Mouse (Mus musculus) frontal cortex, postnatal 14 days (tissue): ENCODE data around the gene Nanos1.

Experiments
- DNase-seq, 2 experiments: peaks; one replicate each; pipeline ENCODE4 v3.0.0; 2022; ENCODE audit warnings: low spot score in 2 of 2

Gene Nanos1

DNA sequence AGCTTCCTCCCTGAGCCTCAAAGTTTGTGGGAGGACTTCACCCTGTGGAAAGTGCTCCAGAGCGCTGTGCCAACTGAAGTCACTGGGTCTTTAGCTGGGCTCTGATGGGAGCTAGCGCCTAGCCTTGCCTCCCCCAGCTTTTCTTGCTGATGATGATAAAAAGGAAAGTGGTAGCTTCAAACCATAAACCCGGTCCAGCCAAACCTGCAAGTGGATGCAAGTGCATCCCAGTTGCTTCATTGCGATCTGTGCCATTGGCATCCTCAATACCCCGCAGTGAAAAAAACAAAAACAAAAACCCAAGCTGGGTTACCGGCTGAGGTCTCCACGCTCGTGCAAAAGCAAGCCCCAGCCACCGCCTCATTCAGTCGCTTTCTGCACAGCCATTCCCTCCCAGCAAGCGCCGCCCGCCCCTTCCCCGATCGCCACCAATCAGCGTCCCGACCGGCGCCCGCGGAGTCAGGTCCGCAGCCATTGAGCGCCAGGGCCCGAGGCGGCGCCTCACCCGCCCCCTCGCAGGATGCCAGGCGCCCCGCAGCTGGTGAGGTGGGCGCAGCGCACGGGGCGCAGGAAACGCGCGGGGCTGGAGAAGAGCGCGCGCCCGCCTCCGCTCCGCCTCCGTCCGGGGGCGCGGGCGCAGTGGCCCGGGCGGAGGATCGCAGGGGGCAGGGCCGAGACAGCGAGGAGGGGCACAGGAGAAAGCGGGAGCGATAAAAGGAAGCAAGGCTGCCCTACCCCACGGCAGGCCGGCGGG lies at the start of gene Nanos1:
Nanos1 (plus strand) TSS at position 550 of the 754 bp plus-strand sequence.
- DNase-seq = peak; percentile 84 to 89

DNA sequence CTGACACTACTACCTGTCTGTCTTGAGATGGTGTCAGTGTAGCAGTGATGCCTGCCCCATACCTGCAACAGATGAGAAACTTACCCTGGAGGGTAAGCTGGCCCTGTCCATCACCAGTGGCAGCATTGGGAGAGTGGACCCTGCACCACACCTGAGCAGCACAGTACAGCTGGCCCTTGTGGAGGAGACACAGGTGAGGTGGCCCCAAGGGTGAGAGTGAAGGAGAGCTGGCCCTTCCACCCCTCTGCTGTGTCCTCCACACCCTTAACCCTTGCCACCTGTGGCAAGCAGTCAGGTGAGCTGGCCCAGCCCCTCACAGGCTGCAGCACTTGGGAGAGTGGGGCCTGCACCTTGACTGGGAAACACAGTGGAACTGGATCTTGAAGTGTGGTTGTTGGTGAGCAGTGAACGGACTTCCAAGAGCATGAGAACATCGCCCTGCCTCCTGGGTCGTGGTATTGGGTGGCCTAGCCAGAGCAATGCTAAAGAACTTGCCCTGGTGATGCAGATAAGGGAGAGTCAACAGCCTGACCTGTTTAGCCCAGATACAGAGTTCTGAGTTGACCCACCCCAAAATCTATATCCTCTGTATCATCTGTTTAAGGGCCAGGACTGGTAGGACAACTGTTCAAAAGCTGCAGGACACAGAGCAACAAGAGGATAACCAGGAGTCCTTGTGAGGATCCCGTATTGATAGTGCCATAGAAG lies 46.4 kb upstream of the Nanos1 start:
- no peak for DNase-seq

DNA sequence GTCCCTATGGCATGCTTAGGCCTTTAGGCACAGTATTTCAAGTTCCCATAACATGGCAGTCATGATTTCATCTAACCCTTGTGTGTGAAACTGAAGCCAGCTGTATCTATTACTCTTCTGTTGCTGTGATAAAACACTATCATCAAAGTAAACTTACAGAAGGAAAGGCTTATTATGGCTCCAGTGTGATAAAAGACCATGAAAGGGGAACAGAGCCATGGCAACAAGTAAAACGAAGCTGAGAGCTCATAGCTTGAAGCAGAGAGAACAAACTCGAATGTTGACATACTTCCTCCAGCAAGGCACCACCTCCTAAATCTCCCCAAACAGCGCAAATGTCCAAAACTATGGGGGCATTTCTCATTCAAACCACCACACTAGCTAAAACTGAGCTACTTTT lies 45.6 kb upstream of the Nanos1 start:
- DNase-seq = no peak

DNA sequence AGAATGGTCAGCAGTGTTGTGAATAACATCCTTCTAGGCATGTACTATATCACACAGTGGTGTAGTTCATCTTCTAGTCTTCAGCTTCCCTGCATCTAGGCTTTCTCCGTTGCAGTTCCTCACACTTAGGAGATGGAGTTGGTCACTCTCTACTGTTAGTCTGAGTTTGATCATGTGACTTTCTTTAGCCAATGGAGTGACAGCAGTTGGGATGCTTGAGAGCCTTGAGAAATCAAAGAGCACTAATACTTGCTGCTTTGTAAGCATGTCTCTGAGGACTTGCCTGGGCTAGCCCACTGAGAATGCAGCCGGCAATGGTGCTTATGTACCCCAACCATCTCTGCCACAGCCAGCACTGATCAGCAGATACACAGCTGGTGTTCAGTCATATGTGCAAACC lies 43.2 kb upstream of the Nanos1 start:
- no peak for DNase-seq

DNA sequence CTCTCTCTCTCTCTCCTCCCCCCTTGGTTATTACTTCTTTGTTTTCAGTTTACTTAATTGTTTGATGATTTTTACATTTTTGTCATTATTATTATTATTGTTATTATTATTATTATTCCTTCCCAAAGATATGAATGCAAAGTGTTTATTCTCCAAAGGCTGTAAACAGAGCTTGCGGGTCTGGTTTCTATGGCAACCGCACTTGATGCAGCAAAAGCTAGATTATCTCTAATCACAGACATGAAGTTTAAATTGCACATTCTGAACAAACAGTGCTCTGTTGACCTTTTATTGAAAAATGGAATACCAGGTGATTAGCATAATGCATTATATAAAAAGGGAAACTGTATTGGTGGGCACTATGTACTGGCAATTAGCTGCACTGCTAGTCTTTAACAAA lies 39.4 kb upstream of the Nanos1 start:
- DNase-seq = no peak

DNA sequence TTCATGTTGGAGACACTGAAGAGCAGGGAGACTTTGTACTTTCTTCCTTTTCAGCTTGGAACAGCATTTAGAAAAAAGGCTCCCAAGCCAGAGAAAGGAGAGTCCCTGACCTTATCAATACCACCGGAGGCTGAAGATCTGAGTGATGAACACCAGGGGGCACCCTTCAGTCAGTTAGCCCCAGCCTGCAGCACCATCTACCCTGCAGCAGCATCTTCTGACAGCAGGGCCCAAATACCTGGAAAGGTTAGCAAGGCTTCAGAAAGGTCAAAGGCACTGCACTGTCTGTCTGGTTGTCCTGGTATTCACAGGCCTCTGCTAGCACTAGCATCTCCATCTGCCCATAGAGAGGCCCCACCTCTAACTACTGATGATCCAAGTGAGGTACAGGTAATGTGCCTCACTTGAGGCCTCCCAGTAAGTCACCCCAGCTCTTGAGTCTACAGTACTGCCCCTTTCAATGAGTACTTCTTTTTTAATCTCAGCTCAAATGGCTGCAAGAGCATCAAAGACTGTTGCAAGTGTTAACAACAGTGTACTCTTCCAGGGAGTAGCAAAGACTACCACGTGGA lies 25.4 kb upstream of the Nanos1 start:
- DNase-seq = no peak

DNA sequence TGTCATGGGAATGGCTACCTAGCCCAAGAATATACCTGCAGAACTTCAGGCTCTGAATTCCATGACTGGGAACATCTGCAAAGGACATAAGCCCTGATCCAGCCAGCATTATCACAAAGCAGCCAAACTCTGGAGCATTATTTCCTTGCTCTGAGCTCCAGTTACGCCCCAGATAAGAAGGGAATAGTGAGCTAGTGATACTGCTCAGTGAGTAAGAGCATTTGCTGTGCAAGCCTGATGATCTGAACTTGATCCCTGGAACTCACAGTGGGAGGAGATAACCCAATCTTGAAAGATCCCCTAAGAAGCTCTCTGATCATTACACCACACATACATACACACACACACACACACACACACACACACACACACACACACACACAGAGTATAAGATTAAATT lies 24.5 kb upstream of the Nanos1 start:
- DNase-seq = no peak

DNA sequence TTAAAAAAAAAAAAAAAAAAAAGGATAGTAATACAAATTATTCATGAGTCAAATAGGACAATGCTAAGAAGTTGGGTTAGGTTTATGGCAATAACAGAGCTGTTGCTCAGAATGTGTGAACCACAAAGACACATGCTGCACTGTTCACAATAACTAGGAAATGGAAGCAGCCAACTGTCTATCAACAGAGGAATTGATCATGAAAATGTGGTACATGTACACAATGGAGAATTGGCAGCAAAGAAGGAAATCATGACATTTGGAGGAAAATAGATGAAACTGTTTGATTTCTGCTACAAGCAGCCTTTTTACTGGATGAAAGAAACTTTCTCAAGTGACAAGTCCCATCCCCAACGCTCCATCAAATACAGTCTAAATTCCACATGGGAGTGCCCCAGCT lies 23.8 kb upstream of the Nanos1 start:
- no peak for DNase-seq

DNA sequence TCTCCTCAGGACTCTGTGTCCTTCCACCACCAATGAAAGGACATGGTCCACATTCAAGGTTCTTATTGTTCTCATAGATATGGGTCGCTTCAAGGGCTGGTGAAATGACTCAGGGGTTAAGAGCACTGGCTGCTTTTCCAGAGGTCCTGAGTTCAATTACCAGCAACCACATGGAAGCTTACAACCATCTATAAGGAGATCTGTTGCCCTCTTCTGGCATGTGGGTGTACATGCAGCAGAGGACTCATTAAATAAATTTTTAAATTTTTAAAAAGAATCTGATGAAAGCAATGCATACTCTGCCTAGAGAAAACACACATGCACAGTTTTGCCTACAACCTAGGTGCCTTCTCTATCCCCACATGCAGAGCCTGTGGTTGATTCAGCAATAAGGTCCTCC lies 15.2 kb upstream of the Nanos1 start:
- DNase-seq = no peak

DNA sequence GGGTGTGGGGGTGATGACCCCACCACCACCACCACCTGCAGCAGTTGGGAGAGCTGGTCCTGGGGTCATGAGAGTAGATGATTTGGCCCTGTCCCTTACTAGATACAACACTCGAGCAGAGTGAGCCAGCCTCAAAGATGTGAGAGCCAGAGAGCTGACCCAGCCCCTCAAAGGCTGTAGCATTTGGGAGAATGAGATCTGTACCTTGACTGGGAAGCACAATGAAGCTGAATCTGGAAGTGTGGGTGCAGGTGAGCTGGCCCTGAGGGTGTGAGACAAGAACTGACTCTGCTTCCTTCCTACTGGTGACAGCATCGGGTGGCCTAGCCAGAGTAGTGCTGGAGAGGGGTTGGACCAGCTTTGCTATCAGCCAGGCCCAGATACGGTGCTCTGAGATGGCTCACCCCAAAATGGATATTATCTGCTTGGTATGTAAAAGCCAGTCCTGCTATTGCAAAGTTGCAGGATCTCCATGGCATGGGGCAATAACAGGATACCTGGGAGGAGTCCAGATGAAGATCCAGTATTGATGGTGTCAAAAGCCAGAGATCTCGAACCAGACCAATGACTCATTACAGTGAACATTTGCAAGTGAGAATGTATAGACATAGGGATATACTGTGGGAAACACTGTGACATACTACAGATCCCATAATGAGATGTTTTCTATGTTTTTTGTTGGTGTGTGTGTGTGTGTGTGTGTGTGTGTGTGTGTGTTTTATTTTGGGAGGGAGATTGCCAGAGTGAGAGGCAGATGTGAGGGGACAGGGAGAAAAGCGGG lies 11.8 kb upstream of the Nanos1 start:
- DNase-seq = no peak

DNA sequence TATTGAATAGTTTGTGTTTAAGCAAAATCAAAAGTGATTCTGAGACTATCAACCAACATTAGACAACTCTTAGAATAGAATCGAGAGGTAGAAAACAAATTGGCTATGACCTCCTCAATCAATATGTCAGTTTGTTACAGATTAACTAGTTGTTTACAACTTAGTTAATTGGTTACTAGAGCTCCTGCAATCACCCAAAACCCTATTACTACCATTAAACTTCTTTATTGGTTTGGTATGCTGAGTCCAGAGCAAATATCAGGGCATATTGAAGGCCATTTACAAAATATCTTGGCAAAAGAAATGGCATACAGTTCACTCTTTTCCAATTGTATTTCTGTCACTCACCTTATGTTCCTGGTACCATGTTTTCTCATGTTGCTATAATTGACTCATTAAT lies 8.0 kb upstream of the Nanos1 start:
- no peak for DNase-seq

DNA sequence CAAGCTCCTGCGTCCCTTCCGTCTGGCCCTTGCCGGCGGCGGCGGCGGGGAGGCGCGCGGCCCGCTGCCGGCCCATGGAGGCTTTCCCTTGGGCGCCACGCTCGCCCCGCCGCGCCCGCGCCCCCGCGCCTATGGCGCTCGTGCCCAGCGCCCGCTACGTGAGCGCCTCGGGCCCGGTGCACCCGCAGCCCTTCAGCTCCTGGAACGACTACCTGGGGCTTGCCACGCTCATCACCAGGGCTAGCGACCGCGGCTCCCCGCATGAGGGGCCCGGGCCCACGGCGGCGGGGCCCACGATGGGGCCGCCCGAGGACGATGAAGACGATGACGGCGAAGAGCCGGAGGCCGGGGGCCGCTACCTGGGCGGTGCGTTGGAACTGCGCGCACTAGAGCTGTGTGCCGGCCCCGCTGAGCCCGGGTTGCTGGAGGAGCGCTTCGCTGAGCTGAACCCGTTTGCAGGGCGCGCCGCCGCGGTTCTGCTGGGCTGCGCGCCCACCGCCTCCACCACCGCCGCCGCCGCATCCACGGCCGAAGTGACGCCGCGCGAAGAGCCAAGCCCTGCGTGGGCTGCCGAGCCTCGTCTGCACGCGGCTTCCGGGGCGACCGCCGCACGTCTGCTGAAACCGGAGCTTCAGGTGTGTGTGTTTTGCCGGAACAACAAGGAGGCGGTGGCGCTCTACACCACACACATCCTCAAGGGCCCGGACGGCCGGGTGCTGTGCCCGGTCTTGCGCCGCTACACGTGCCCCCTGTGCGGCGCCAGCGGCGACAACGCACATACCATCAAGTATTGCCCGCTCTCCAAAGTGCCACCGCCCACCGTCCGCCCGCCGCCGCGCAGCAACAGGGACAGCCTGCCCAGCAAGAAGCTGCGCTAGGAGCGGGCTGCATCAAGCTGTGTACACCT lies 658 bp downstream of the Nanos1 start:
- DNase-seq = peak; percentile 45

DNA sequence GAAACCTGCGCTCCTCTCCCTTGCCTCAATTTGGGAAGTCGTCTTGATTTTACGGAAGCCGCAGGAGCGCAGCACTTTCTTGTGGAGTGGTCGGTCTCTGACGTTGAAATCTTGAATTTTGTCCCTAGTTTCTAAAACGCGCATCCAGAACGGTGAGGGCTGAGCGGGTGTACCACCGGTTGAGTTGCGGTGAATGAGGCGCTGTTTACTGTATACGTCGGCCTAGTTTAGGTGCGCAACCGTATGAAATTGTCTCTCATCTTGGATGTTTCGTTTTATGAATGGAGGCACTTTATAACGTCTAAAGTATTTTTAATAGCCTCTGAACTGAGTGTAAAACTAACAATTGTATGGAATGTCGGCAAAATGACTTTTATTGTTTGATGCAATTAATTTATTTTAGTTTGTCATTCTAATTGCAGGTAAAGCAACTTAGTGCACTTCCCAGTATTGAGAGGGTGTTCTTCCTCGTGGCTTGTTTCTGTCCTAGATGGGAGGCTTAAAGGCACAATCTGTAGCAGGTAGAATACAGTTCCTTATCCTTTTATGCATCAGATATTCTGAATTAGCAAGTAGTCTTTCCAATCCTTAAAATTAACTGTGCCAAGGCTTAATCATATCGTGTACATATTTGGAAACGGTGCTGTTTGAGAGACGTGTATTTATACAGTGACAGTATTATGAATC lies 1.5 kb downstream of the Nanos1 start:
- DNase-seq = no peak

DNA sequence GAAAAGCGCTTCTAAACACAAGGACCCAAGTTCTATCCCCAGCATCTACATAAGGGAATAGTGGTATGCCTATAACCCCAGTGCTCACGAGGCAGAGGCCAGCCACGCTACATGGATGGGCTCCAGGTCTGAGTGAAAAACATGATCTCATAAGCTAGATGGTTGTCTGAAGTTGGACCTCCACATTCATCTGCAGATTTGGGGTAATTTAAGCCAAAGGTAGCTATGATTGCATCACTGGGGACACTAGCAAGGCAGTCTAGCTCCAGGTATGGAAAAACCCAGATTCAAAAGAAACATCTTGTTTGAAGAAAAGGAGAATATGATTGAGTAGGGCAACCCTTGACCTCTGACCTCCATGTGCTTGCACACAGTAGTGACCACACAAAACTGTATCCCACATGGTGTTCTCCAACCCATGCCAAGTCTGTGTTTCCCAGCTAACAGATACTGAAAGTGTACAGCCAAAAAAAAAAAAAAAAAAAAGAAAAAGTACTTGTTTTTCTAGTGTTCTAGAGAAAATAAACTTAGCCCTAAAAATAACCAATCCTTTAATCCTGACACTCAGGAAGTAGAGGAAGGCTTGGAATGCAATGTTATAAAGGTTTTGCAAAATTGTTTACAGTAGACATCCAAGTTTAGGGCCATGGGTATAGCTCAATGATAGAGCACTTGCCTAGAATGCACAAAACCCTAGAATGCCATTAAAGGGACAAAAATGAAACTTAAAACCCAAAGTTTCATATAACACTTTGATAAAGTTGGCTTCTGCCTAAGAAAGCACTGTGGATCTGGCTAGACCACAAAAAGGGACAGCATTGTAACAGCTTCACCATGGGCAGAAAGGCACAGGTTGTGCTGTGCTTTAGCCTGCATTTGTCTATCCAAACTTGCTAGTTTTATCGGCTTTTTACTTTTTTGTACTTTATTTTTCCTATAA lies 3.4 kb downstream of the Nanos1 start:
- DNase-seq = no peak

DNA sequence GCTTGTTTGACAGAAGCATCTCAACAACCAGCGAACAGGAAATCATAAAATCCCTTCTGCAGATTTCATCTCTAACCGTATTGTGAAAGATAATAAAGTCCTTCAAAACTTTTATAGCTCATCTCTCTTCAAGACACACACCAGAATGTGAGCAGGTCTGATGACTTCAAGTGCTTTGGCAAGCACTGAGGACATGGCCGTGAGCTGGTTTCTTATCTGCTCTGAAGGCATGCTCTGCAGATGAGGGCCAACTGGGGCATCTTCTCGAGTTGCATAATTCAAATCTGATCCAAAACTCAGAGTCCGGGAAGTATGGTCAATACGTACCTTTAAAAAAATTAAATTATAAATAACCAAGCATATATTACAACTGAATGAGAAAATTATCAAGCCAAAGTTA lies 17.6 kb downstream of the Nanos1 start:
- DNase-seq = no peak

DNA sequence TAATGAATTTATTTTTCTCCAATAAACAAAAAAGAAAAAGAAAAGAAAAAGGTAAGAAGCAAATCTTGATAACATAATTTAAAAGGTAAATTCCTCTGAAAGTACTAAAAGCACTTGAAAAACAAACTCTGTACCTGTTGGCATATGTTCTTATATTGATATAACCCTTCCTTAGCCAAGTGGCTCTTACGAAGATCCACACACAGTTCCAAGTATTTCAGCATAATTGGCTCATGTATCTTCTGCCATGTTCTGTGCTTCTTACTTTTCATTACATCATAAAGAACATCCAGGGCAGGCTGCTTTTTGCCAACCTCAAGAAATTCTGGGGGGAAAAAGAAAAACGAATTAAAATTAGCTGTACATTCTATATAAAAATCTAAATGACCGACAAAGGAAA lies 26.2 kb downstream of the Nanos1 start:
- DNase-seq = no peak

DNA sequence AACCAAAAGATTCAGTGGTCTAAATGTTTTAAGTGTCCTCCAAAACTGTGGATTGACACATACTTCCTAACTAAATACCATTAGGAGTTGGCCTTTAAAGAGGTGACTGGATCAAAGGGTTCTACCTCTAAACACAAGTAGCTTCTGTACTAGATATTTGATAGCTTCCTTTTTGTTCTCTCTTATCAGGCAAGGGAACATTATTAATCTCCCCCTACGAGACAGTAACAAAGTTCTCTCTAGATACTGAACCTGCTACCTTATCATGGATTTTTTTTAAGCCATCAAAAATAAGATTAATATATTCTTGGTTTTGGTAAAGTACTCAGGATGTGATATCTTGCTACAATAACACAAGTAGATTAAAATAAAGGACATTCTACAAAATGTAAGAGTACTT lies 28.9 kb downstream of the Nanos1 start:
- no peak for DNase-seq

DNA sequence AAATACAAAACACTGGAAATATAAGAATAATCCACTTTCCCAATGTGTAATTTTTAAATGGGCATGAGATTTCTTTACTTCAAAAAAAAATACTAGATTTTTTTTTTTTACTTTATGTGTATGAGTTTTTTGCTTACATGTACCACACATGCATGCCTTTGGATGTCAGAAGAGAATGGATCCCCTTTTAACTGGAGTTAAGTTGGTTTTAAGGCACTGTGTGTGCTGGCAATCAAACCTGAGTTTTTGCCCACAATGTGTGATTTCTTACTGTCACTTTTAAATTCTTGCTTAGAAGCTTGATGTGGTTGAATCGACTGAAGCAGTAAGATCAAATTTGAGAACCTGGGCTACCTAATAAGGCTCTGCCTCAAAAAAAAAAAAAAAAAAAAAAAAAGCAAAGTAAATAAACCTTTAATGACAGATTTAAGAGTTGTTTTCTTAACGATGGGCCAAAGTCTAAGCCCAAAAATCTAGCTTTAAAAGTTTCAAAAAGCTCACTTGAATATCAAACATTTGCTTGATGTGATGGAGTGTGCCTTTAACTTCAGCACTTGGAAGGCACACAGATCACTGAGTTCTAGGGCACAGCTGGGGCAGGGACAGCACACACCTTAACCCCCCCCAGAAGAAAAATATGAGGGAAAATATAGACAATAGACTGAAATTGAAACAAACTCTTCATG lies 31.8 kb downstream of the Nanos1 start:
- no peak for DNase-seq
